Mouse (Mus musculus) embryonic facial prominence, embryonic 11.5 days (tissue): ENCODE data around the gene Tlr2. TPM values are rescaled to one million over a fixed set of nuclear protein-coding genes. Genes with fewer than 3 reads are reported as not detected.
"Not testable (repeated sequence)": the region's sequence is repeated elsewhere in the genome, so short reads cannot be mapped to it uniquely, and the experiment has no call there.

Experiments
- ATAC-seq: fragments of 200-750 bp; cut with Nextera tagmentation; replicated peaks from 2 replicates; pipeline ENCODE4 v1.8.0; 2017; ENCODE audit warnings: low read depth; ENCODE audit not compliant: insufficient number of reproducible peaks, low FRiP score, low TSS enrichment
- DNase-seq: peaks from one replicate; pipeline ENCODE4 v3.0.0-alpha.2; 2015; ENCODE audit warnings: low spot score
- H3K27ac ChIP-seq: fragments of 300-500 bp; sonication (generic); replicated peaks from 2 replicates; pipeline ENCODE4 v1.5.1; 2014; ENCODE audit warnings: mild to moderate bottlenecking, low read depth, low read length, control low read depth
- H3K27me3 ChIP-seq: fragments of 300-500 bp; sonication (generic); 2 replicates; pipeline ENCODE4 v1.6.1; 2014; ENCODE audit warnings: mild to moderate bottlenecking, low read length, moderate library complexity, mixed read lengths; ENCODE audit not compliant: control insufficient read depth, insufficient read depth
- H3K36me3 ChIP-seq: fragments of 300-500 bp; sonication (generic); replicated peaks from 2 replicates; pipeline ENCODE4 v1.6.1; 2014; ENCODE audit warnings: low read depth, mild to moderate bottlenecking, low read length, moderate library complexity, mixed read lengths; ENCODE audit not compliant: control insufficient read depth, insufficient read depth
- H3K4me1 ChIP-seq: fragments of 300-500 bp; sonication (generic); 2 replicates; pipeline ENCODE4 v1.6.1; 2014; ENCODE audit warnings: low read length, mixed read lengths; ENCODE audit not compliant: control insufficient read depth, insufficient read depth
- H3K4me2 ChIP-seq: fragments of 300-500 bp; sonication (generic); 2 replicates; pipeline ENCODE4 v1.6.1; 2014; ENCODE audit warnings: low read depth, mild to moderate bottlenecking, control low read depth, low read length, moderate library complexity
- H3K4me3 ChIP-seq: fragments of 300-500 bp; sonication (generic); 2 replicates; pipeline ENCODE4 v1.5.1; 2014; ENCODE audit warnings: low read depth, low read length, control low read depth
- H3K9ac ChIP-seq: fragments of 300-500 bp; sonication (generic); replicated peaks from 2 replicates; pipeline ENCODE4 v1.6.1; 2014; ENCODE audit warnings: mild to moderate bottlenecking, control low read depth, low read length
- H3K9me3 ChIP-seq: fragments of 300-500 bp; sonication (generic); replicated peaks from 2 replicates; pipeline ENCODE4 v1.6.1; 2016; ENCODE audit warnings: mild to moderate bottlenecking, low read length, inconsistent platforms, mixed read lengths; ENCODE audit not compliant: control insufficient read depth
- WGBS: fragments of 180-500 bp; shearing (Covaris S2); extraction: QIAGEN DNeasy Blood & Tissue Kit; methylation state at CpG from one replicate; pipeline ENCODE4 v1.1.7; 2014; 5-methylcytosine and 5-hydroxymethylcytosine counted together
- polyA plus RNA-seq: library from polyadenylated mRNA; unstranded; fragments of >200 nt; fragmentation: Nextera tagmentation; extraction: Ambion mirVana; gene quantifications from 2 replicates; pipeline ENCODE4 v1.2.1, GENCODE M21; 2014

Gene Tlr2
- polyA plus RNA-seq, result 2.9 and 3.1 TPM in 2 replicates

DNA sequence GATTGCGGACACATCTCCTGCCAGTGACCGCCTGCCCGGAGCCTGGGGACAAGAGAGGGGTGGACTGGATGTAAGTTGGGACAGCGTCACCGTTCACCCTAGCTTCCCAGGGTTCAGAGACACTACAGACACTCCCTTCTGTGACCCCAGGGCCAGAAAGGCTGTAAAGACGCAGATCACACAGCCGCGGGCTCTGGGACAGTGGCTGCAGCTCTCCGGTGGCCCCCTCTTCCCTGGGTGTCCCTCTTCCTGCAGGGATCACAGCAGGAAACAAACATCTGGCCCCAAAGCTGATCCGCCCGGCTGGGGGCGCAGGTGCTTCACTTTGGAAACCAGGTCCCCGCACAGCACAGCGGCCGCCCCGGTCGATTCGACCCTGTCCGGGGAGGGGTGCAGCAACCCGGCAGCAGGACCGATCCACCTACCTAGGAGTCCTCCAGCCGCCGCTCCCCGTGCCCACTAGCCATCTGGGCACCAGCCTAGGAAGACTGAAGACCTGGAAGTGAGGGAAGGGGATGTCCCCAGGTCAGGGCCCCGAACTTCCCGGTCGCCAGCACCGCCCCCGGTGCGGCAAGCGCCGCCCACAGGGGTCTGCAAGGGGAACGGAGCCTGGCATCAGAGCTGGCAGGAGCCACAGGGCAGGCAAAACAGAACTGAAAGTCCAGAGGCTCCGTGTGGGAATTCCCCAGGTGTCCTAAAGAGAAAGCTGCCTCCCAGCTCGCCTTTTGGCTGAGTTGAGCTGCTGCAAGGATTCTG is at the start of gene Tlr2:
Gene Tlr2 (minus strand): TSS at position 673 of the 756 bp plus-strand sequence.
- no peaks in the 10 kb centered on the region for H3K4me1 ChIP-seq
- ATAC-seq (peak; percentile 90), DNase-seq (peak; percentile 68)
- no peak within 1 kb of the TSS for H3K27ac ChIP-seq
- no peaks in the 10 kb centered on the region for H3K36me3 ChIP-seq
- under 1% methylated on average over 34 of the region's 35 CpGs for WGBS
- no peaks in the 10 kb centered on the region for H3K27me3 ChIP-seq
- no peaks in the 10 kb centered on the region for H3K9me3 ChIP-seq
- H3K4me3 ChIP-seq, result peak within 1 kb of the TSS; percentile 60
- H3K4me2 ChIP-seq, result peak within 1 kb of the TSS; percentile 80
- H3K9ac ChIP-seq, result peak within 1 kb of the TSS; percentile 72

GRCm38 (mm10) chr3:83885163-83885562 is 43.6 kb upstream of the Tlr2 start:
- Histone ChIP-seq H3K9me3 (no peaks in the 10 kb centered on the region), H3K27me3 (no peaks in the 10 kb centered on the region), H3K36me3 (no peaks in the 10 kb centered on the region), H3K4me1 (no peaks in the 10 kb centered on the region), H3K4me3 (no peak overlapping the region), H3K27ac (no peak overlapping the region), H3K4me2 (no peak overlapping the region), H3K9ac (no peak overlapping the region)
- DNase-seq (no peak), ATAC-seq (no peak)
- 76% methylated on average over 2 of the region's 2 CpGs for WGBS

GRCm38 (mm10) chr3:83879261-83880050 is 37.9 kb upstream of the Tlr2 start:
- 89% methylated on average over 5 of the region's 5 CpGs for WGBS
- H3K27ac ChIP-seq, H3K4me2 ChIP-seq, H3K4me1 ChIP-seq, H3K9me3 ChIP-seq, H3K36me3 ChIP-seq, H3K9ac ChIP-seq, DNase-seq, H3K4me3 ChIP-seq, H3K27me3 ChIP-seq, ATAC-seq: not testable (repeated sequence)

DNA sequence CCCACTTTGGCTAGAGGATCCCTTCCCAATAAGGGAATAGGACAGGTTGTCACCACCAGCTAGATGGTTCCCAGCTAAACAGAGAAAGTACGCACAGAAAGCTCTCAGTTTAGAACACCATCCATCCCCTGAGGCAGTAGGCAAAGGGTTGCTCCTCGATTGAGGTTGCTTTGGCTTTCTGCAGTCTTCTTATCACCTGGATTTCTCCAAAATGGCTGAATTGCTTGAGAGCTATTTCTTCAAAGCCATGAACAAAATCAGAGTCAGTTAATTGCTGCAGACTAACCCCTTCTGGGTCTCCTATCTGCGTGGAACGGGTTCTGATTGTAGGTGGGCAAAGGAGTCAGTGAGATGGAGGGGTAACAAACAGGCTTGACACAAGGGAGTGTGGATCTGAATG is 37.2 kb upstream of the Tlr2 start:
- Histone ChIP-seq H3K4me3 (no peak overlapping the region), H3K27ac (no peak overlapping the region), H3K9ac (no peak overlapping the region), H3K4me1 (no peaks in the 10 kb centered on the region), H3K9me3 (no peaks in the 10 kb centered on the region), H3K27me3 (no peaks in the 10 kb centered on the region), H3K4me2 (no peak overlapping the region), H3K36me3 (no peaks in the 10 kb centered on the region)
- DNase-seq (no peak), ATAC-seq (no peak)
- WGBS, result 91% methylated on average over 4 of the region's 4 CpGs

DNA sequence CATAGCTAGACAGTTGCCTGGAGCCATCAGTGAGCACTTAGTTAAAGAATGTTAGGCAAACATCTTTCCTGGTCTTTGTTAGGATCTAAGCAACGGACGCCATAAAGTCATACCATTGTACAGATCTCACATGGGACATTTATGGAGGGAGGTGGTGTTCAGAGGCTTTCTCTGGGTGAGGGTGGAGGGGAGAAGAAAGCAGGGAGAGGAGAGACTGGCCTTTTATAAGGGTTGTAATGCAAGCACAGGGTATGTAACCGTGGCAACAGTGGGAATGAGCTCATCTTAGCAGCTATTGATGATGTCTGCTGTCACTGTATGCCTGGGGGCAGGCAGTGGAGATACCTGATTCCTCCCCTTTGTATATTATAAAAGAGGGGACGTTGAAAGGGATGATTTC is 34.7 kb upstream of the Tlr2 start:
- ATAC-seq (no peak), DNase-seq (peak; percentile 12)
- Histone ChIP-seq H3K27ac (no peak overlapping the region), H3K4me2 (no peak overlapping the region), H3K27me3 (no peaks in the 10 kb centered on the region), H3K4me3 (no peak overlapping the region), H3K4me1 (no peaks in the 10 kb centered on the region), H3K36me3 (no peaks in the 10 kb centered on the region), H3K9ac (no peak overlapping the region), H3K9me3 (no peaks in the 10 kb centered on the region)
- 69% methylated on average over 4 of the region's 4 CpGs for WGBS

DNA sequence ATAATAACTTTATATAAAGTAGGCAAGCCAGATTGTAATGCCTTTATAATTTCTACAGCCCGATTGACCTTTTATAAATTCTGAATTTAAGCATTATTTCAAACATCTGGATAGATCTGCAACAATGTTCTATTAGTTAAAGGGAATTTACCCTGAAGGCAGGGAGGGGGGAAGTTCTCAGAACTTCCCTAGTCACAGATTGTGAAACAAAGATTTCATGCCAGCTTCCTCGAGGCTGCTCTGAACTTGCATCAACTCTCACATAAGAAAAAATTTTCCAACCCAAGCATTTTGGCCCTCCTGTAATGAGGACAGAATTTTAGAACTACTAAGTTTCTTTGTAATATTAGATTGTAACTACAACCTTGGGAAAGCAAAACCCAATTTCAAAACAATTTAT is 33.5 kb upstream of the Tlr2 start:
- H3K27me3 ChIP-seq, H3K4me3 ChIP-seq, H3K9ac ChIP-seq, DNase-seq, H3K27ac ChIP-seq, H3K9me3 ChIP-seq, H3K36me3 ChIP-seq, H3K4me1 ChIP-seq, H3K4me2 ChIP-seq, ATAC-seq: not testable (repeated sequence)
- WGBS, result 80% methylated on average over 2 of the region's 2 CpGs

DNA sequence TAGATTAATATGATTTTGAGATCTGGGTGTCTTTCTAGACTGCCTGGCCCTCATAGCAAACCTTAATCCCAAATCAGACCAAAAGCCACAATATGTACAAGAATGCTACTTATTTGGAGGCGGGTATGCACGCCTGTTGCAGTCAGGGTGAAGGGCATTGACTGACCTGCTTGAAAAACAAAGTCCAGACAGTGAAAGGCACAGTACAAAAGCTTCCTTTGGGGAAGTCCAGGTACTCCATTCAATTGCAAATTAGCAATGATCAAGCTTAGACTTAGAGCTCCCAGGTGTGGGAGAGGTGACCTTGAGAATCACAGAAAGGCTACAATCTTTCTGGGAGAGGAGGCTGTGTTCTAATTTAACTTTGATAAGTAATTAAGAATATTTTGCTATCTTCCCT is 31.3 kb upstream of the Tlr2 start:
- WGBS, result 86% methylated on average over 2 of the region's 2 CpGs
- H3K27me3 ChIP-seq, H3K36me3 ChIP-seq, H3K9ac ChIP-seq, DNase-seq, H3K4me1 ChIP-seq, H3K4me2 ChIP-seq, H3K27ac ChIP-seq, H3K9me3 ChIP-seq, ATAC-seq, H3K4me3 ChIP-seq: not testable (repeated sequence)

GRCm38 (mm10) chr3:83871962-83872361 is 30.4 kb upstream of the Tlr2 start:
- H3K36me3 ChIP-seq, H3K4me3 ChIP-seq, H3K9ac ChIP-seq, ATAC-seq, H3K27me3 ChIP-seq, H3K4me2 ChIP-seq, H3K4me1 ChIP-seq, DNase-seq, H3K27ac ChIP-seq, H3K9me3 ChIP-seq: not testable (repeated sequence)
- WGBS, result 95% methylated on average over 4 of the region's 4 CpGs
